Mouse (Mus musculus) lung, embryonic 14.5 days (tissue): Measurements from ENCODE around the gene Polr2e. TPM values are rescaled to one million over a fixed set of nuclear protein-coding genes. Genes with fewer than 3 reads are reported as not detected.

Experiments
- ATAC-seq: fragments of 200-750 bp; cut with Nextera tagmentation; 2 replicates; pipeline ENCODE4 v1.8.0; 2017; ENCODE audit warnings: mild to moderate bottlenecking, moderate TSS enrichment, moderate library complexity; ENCODE audit not compliant: insufficient read depth
- DNase-seq: peaks from one replicate; pipeline ENCODE4 v3.0.0-alpha.2; 2015
- H3K27ac ChIP-seq: fragments of 300-500 bp; sonication (generic); 2 replicates; pipeline ENCODE4 v1.5.1; 2014; ENCODE audit warnings: low read depth, mild to moderate bottlenecking, moderate library complexity
- H3K27me3 ChIP-seq: fragments of 300-500 bp; sonication (generic); 2 replicates; pipeline ENCODE4 v1.6.1; 2014; ENCODE audit warnings: low read length, control low read depth; ENCODE audit not compliant: insufficient read depth
- H3K36me3 ChIP-seq: fragments of 300-500 bp; sonication (generic); 2 replicates; pipeline ENCODE4 v1.6.1; 2014; ENCODE audit warnings: control low read depth; ENCODE audit not compliant: insufficient read depth
- H3K4me1 ChIP-seq: fragments of 300-500 bp; sonication (generic); 2 replicates; pipeline ENCODE4 v1.6.1; 2014; ENCODE audit warnings: antibody characterized with exemption, control low read depth; ENCODE audit not compliant: insufficient read depth
- H3K4me2 ChIP-seq: fragments of 300-500 bp; sonication (generic); 2 replicates; pipeline ENCODE4 v1.6.1; 2014; ENCODE audit warnings: mild to moderate bottlenecking
- H3K4me3 ChIP-seq: fragments of 300-500 bp; sonication (generic); 2 replicates; pipeline ENCODE4 v1.5.1; 2014; ENCODE audit warnings: low read depth, low read length
- H3K9ac ChIP-seq: fragments of 300-500 bp; sonication (generic); 2 replicates; pipeline ENCODE4 v1.6.1; 2014
- H3K9me3 ChIP-seq: fragments of 300-500 bp; sonication (generic); 2 replicates; pipeline ENCODE4 v1.6.1; 2016; ENCODE audit warnings: low read depth, low read length, control low read depth
- CTCF ChIP-seq: IDR thresholded peaks from 2 replicates; pipeline ENCODE4 v1.5.1; 2016; ENCODE audit warnings: antibody characterized with exemption, low read depth
- WGBS: fragments of 180-500 bp; shearing (Covaris S2); extraction: QIAGEN DNeasy Blood & Tissue Kit; methylation state at CpG from one replicate; pipeline ENCODE4 v1.1.7; 2014; 5-methylcytosine and 5-hydroxymethylcytosine counted together
- polyA plus RNA-seq: library from polyadenylated mRNA; unstranded; fragments of >200 nt; fragmentation: Nextera tagmentation; extraction: Ambion mirVana; gene quantifications from 2 replicates; pipeline ENCODE4 v1.2.1, GENCODE M21; 2014

Gene Polr2e
- polyA plus RNA-seq, 1 experiment from 2014 or later: 258 TPM

DNA sequence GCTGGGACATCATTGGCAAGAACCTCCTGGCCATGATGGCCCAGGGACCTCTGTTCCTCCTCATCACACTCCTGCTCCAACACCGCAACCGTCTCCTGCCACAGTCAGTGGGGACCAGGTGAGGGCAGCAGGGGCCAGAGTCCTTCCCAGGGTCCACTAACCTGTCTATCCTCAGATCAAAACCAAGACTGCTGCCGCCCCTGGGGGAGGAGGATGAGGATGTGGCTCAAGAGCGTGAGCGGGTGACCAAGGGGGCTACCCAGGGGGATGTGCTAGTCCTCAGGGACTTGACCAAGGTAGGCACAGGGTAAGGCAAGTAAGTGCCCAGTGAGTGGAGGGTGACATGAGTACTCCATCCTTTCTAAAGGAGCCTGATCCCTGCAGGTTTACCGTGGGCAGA, 27.9 kb downstream of the Polr2e start:
- no peaks in the 10 kb centered on the region; the same call in none of the 2 replicates for H3K4me1 ChIP-seq
- H3K27ac ChIP-seq: no peak overlapping the region
- WGBS: 88% methylated on average over 6 of the region's 6 CpGs
- H3K9ac ChIP-seq: no peak overlapping the region
- TF ChIP-seq CTCF: no peak
- DNase-seq (no peak), ATAC-seq (no peak)
- no peak overlapping the region for H3K4me2 ChIP-seq
- H3K27me3 ChIP-seq: peaks cover 34% of the 10 kb centered on the region
- peaks cover 9% of the 10 kb centered on the region; the same call in 1 of the 2 replicates for H3K9me3 ChIP-seq
- H3K36me3 ChIP-seq: 0 out of 2 replicates have a peak, but pooled peaks cover 7% of the 10 kb centered on the region
- H3K4me3 ChIP-seq: no peak overlapping the region

GRCm38 (mm10) chr10:80004233-80004705, 35.3 kb downstream of the Polr2e start:
- Histone ChIP-seq H3K27me3 (peaks cover 10% of the 10 kb centered on the region; the same call in 1 of the 2 replicates), H3K4me1 (no peaks in the 10 kb centered on the region), H3K4me3 (no peak overlapping the region), H3K36me3 (no peaks in the 10 kb centered on the region), H3K27ac (no peak overlapping the region), H3K4me2 (no peak overlapping the region), H3K9ac (no peak overlapping the region), H3K9me3 (no peaks in the 10 kb centered on the region)
- DNase-seq (no peak), ATAC-seq (no peak)
- no peak for TF ChIP-seq CTCF
- 78% methylated on average over 8 of the region's 8 CpGs for WGBS

GRCm38 (mm10) chr10:80003374-80004232, 36.0 kb downstream of the Polr2e start:
- whole genome bisulfite sequencing: 54% methylated on average over 9 of the region's 9 CpGs
- no peaks in the 10 kb centered on the region for H3K4me1 ChIP-seq
- H3K36me3 ChIP-seq: no peaks in the 10 kb centered on the region
- no peak for ATAC-seq
- no peak overlapping the region for H3K9ac ChIP-seq
- H3K4me2 ChIP-seq: no peak overlapping the region
- no peaks in the 10 kb centered on the region for H3K9me3 ChIP-seq
- no peak overlapping the region for H3K4me3 ChIP-seq
- TF ChIP-seq CTCF: no peak
- H3K27ac ChIP-seq: no peak overlapping the region
- peak; percentile 24 for DNase-seq
- H3K27me3 ChIP-seq: peaks cover 10% of the 10 kb centered on the region; the same call in 1 of the 2 replicates

DNA sequence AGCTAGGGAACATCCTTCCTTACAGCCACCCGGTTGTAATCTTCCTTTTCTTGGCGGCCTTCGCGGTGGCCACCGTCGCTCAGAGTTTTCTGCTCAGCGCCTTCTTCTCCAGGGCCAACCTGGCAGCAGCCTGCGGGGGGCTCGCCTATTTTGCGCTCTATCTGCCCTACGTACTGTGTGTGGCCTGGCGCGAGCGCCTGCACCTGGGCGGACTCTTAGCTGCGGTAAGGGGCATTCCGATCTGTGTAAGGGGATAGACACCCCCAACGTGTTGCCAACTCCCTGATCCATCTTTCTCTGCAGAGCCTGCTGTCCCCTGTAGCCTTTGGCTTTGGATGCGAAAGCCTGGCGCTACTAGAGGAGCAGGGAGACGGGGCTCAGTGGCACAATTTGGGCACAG, 36.8 kb downstream of the Polr2e start:
- Histone ChIP-seq H3K4me2 (no peak overlapping the region), H3K4me1 (peaks cover 4% of the 10 kb centered on the region; the same call in 1 of the 2 replicates), H3K27ac (no peak overlapping the region), H3K4me3 (no peak overlapping the region), H3K9ac (no peak overlapping the region; the same call in 1 of the 2 replicates), H3K9me3 (no peaks in the 10 kb centered on the region), H3K36me3 (no peaks in the 10 kb centered on the region), H3K27me3 (peaks cover 10% of the 10 kb centered on the region; the same call in 1 of the 2 replicates)
- no peak for DNase-seq
- WGBS: 27% methylated on average over 21 of the region's 21 CpGs
- ATAC-seq: no peak
- no peak for TF ChIP-seq CTCF

DNA sequence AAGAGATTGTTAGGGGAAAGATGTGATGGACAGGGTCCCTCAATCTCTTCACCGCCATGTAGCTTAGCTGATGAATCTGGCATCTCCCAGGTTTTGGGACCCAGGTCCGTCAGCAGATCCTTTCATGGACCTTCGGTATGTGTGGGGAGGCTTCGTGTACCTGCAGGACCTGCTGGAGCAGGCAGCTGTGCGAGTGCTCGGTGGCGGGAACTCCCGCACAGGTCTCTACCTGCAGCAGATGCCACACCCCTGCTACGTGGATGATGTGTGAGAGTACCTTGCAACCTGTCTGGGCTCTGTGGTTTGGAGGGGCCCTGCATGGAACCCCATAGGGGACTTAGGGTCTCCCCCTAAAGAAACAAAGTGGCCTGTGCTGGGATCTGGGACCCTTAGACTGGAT, 37.6 kb downstream of the Polr2e start:
- Histone ChIP-seq H3K4me2 (no peak overlapping the region), H3K9ac (no peak overlapping the region), H3K27ac (no peak overlapping the region), H3K27me3 (peaks cover 10% of the 10 kb centered on the region; the same call in 1 of the 2 replicates), H3K9me3 (no peaks in the 10 kb centered on the region), H3K4me1 (peaks cover 8% of the 10 kb centered on the region; the same call in 1 of the 2 replicates), H3K36me3 (no peaks in the 10 kb centered on the region), H3K4me3 (no peak overlapping the region)
- ATAC-seq (no peak), DNase-seq (no peak)
- TF ChIP-seq CTCF: no peak
- 65% methylated on average over 9 of the region's 9 CpGs for WGBS

DNA sequence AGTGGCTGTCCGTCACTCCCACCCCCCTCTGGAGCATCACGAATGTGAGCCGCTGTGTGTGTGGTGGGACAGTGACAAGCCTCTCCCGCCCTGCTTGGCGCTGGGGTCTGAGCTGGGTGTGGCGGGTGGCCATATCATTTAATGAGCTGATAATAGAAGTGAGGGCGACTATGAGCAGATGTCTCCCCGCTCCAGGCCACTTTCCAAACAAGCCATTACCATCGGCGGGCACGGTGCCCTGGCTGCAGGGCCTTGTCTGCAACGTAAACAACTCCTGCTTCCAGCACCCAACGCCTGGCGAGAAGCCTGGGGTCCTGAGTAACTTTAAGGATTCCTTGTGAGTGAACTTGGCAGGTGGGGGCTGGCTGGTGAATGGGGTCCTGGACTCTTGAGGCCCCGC, 41.8 kb downstream of the Polr2e start:
- whole genome bisulfite sequencing: 9% methylated on average over 15 of the region's 15 CpGs
- peaks cover 10% of the 10 kb centered on the region; the same call in 1 of the 2 replicates for H3K27me3 ChIP-seq
- H3K36me3 ChIP-seq: peaks cover 28% of the 10 kb centered on the region
- H3K4me3 ChIP-seq: peak overlapping the region; percentile 52
- ATAC-seq (peak; percentile 39; the same call in 1 of the 2 replicates), DNase-seq (peak; percentile 76)
- peak overlapping the region; percentile 87 for H3K4me2 ChIP-seq
- peak overlapping the region; percentile 43; the same call in 1 of the 2 replicates for H3K27ac ChIP-seq
- H3K4me1 ChIP-seq: peaks cover 8% of the 10 kb centered on the region; the same call in 1 of the 2 replicates
- H3K9me3 ChIP-seq: no peaks in the 10 kb centered on the region
- H3K9ac ChIP-seq: peak overlapping the region; percentile 34
- no peak for TF ChIP-seq CTCF
